Mouse (Mus musculus) T-cell, adult 2 months (primary cell): ENCODE measurements around the gene Psmb3.
"Not testable (repeated sequence)": the region's sequence is repeated elsewhere in the genome, so short reads cannot be mapped to it uniquely, and the experiment has no call there.

Experiments
- DNase-seq: peaks from one replicate; pipeline ENCODE4 v3.0.0; 2022; ENCODE audit warnings: low spot score

Gene Psmb3

GRCm38 (mm10) chr11:97703039-97703826 is at the start of gene Psmb3:
Gene Psmb3 (plus strand): TSS chr11:97703399.
- DNase-seq: peak; percentile 95

GRCm38 (mm10) chr11:97654210-97654609 is 49.0 kb upstream of the Psmb3 start:
- DNase-seq: no peak

GRCm38 (mm10) chr11:97656269-97656971 is 46.8 kb upstream of the Psmb3 start:
- DNase-seq: no peak

- no peak for DNase-seq
These were observed 45.8 kb upstream of the Psmb3 start for GRCm38 (mm10) chr11:97657184-97657945.

GRCm38 (mm10) chr11:97657967-97658366 is 45.2 kb upstream of the Psmb3 start:
- DNase-seq: not testable (repeated sequence)

GRCm38 (mm10) chr11:97658751-97659266 is 44.4 kb upstream of the Psmb3 start:
- no peak for DNase-seq

GRCm38 (mm10) chr11:97659267-97659989 is 43.8 kb upstream of the Psmb3 start:
- peak; percentile 66 for DNase-seq

GRCm38 (mm10) chr11:97659990-97660714 is 43.0 kb upstream of the Psmb3 start:
- peak; percentile 73 for DNase-seq

GRCm38 (mm10) chr11:97660734-97661647 is 42.2 kb upstream of the Psmb3 start:
- no peak for DNase-seq

GRCm38 (mm10) chr11:97661648-97662133 is 41.5 kb upstream of the Psmb3 start:
- DNase-seq: peak; percentile 48

GRCm38 (mm10) chr11:97662207-97662892 is 40.8 kb upstream of the Psmb3 start:
- DNase-seq: peak; percentile 78

- peak; percentile 78 for DNase-seq
These were observed 40.2 kb upstream of the Psmb3 start, which contains the start of gene Mllt6 for GRCm38 (mm10) chr11:97662893-97663527. Gene Mllt6 (plus strand): TSS chr11:97663414.

GRCm38 (mm10) chr11:97663528-97664338 is 39.5 kb upstream of the Psmb3 start:
- no peak for DNase-seq

GRCm38 (mm10) chr11:97664339-97664665 is 38.9 kb upstream of the Psmb3 start:
- peak; percentile 19 for DNase-seq

- DNase-seq: peak; percentile 42
These were observed 38.4 kb upstream of the Psmb3 start for GRCm38 (mm10) chr11:97664771-97665240.

GRCm38 (mm10) chr11:97665431-97665830 is 37.8 kb upstream of the Psmb3 start:
- no peak for DNase-seq

GRCm38 (mm10) chr11:97666221-97666620 is 37.0 kb upstream of the Psmb3 start:
- DNase-seq: no peak

GRCm38 (mm10) chr11:97666794-97667193 is 36.4 kb upstream of the Psmb3 start:
- DNase-seq: no peak
